Mouse (Mus musculus): ENCODE data around the gene Ddx28.

Ddx28 gene

DNA sequence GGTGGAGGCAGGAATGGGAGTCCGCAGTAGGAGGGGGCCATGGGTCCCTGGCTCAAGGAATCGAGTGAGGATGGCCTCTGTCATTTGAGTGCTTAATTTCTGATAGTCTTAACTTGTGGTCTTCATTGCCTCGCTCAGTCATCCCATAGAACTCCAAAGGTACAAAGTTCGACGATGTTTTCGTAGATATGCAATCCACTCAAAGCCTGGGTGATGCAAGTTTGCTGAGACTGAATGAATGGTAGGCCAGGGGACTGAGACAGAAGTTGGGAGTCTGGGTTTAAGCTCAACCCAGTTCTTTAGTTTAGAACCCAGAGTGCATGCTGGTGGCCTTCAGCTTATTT, at the start of gene Ddx28:
Ddx28 (minus strand) TSS at position 240 of the 344 bp plus-strand sequence.
- no peak for DNase-seq (ENCODE audit: low spot score in 2 of 2)

GRCm38 (mm10) chr8:106060521-106060920, 48.8 kb upstream of the Ddx28 start:
- no peak for DNase-seq (ENCODE audit: low spot score in 2 of 2)

DNA sequence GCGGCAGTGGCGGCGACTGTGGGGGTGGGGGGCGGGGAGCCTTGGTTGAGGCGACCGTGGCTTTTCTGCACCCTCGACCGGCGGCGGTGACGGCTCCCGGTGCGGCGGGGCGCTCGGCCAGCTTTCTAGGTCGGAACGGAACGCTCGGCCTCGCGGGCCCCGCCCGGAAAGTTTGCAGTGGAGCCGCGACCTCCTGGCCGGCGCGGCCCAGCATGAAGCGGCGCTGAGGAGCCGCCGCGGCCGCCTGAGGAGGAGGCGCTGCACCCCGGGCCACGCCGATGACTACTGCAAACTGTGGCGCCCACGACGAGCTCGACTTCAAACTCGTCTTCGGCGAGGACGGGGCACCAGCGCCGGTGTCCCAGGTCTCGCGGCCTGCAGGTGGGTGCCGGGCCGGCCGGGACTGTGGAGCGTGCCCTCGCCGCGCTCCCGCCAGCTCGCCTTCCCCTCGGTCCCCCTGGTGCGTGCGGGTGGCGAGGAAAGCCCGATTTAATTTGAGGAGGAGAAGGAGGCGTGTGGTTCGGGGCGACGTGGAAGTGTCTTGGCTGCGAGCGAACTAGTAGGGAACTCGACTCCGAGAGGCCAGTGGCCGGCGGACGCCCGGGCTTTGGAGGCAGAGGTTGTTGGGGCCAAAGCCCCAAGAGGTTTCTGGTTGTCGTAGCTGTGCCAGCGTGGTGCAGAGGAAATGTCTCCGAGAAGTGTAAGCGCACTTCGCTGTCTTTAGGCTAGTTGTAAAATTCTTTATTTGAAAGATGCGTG, 48.1 kb upstream of the Ddx28 start:
- peak in 1 of 2 experiments; percentile 34 for DNase-seq (ENCODE audit: low spot score in 2 of 2)

GRCm38 (mm10) chr8:106058731-106059612, 47.3 kb upstream of the Ddx28 start, which contains the start of gene Nfatc3:
TSS of gene Nfatc3 (plus strand) at chr8:106058840.
- DNase-seq (ENCODE audit: low spot score in 2 of 2), result peak; percentile 92 to 95

GRCm38 (mm10) chr8:106056455-106056982, 44.8 kb upstream of the Ddx28 start:
- no peak for DNase-seq (ENCODE audit: low spot score in 2 of 2)

DNA sequence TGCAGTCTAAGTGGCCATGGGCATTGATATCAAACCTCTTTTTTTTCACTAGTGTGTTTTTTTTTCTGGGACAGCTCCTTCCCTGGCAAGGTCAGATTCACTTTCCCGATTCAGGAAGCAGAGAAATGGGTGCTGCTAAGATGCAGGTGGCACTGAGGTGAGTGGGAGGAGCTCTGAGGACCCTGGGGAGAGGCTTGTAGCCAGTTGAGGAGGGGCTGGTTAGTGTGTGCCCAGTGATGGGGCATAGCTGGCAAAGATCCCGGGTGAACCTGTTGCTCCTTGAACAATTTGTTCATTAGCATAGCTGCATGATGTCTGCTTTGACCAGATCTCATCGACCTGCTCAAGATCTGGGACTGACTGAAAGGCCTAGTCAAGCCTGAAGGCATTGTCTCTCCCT, 43.4 kb upstream of the Ddx28 start:
- DNase-seq (ENCODE audit: low spot score in 2 of 2), result no peak

- no peak for DNase-seq (ENCODE audit: low spot score in 2 of 2)
These were observed 42.6 kb upstream of the Ddx28 start for GRCm38 (mm10) chr8:106054190-106054811.

DNA sequence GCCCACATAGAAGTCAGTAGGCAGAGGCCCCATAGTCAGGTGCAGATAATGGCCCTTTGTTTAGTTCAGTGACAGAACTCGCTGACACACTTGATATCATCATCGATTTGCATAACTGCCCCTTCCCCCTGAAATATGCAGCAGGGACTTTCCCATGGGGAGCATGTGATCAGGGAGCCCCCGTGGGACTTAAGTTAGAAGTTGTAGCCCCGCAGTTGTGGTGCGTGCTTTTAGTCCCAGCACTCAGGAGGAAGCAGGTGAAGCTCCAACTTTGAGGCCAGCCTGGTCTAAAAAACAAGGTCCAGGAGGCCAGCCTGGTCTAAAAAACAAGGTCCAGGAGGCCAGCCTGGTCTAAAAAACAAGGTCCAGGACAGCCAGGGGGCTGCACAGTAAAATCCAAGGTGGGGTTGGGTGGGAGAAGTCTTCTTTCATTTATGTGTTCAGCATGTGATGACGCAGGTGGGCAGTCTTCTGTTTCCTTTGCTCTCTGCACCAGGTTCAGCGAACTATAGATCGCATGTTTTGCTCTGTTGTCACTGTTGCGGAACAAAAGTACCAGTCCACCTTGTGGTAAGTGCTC, 40.9 kb upstream of the Ddx28 start:
- no peak for DNase-seq (ENCODE audit: low spot score in 2 of 2)

- DNase-seq (ENCODE audit: low spot score in 2 of 2), result no peak
These were observed 39.4 kb upstream of the Ddx28 start for GRCm38 (mm10) chr8:106051068-106051467.

DNA sequence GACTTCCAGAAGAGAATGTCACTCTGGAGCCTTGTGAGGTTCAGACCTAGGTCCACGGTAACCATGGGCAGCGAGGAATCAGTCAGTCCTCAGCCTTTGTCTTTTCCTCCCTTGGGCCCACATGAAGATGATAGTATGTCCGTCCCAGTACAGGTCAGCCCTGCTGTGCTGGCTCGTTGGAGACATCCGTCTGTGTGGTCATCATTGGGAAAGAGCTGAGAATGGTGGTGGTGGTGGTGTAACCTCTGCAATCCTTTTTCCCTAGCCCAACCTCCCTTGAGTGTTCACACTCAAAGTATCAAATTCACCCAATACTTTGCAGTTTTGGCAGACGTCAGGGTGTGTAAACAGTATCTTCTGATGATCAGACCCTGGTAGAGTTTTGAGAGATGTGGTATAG, 38.2 kb upstream of the Ddx28 start:
- no peak for DNase-seq (ENCODE audit: low spot score in 2 of 2)

- no peak for DNase-seq (ENCODE audit: low spot score in 2 of 2)
These were observed 36.4 kb upstream of the Ddx28 start for GRCm38 (mm10) chr8:106047854-106048630.

DNA sequence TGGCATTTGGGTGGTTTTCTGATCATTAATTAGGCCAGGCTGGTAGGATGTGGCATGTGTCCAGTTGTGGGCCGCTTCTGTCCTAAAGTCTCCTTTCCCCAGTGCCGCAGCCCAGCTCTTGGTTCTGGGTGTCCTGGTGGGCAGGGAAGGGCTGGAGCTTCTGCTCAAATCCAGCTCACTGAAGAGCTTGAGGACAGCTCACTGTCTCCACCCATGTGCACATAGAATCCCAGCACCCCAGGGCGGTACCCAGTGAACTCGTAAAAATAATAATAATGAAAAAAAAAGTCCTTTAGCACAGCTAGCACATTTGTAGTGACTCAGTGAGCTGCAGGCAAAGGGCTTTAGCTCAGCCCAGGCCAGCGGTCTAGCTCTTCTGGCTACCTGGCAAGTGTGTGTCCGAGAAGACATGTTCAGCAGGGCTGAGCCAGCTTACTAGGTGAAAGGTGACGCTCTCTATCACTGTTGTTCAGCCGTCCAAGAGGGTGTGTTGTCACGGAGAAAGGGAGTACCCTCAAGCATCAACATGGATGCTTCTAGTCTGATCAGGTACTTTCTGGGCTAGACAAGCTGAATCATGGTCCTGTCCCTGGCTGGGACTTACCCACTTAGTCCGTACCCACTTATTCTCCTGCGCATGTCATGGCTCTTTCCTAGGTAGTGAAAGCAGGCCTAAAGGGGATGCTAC, 35.3 kb upstream of the Ddx28 start:
- no peak for DNase-seq (ENCODE audit: low spot score in 2 of 2)

- no peak for DNase-seq (ENCODE audit: low spot score in 2 of 2)
These were observed 32.5 kb upstream of the Ddx28 start for GRCm38 (mm10) chr8:106044151-106044550.

DNA sequence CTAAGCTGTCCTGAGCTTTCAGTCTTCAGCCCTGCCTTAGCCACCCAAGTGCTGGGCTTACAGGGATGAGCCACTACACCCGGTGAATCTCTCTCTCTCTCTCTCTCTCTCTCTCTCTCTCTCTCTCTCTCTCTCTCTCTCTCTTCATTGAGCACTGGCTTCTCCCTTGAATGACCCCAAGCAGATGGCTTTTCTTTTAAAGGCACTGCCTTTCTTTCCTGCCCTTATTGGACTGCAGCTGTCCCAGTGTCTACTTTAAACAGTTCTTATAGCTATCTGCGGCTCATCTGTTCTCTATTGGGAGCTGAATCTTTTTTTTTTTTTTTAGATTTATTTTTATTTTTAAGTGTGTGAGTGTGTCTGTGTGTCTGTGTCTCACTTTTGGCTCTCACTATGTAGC, 31.4 kb upstream of the Ddx28 start:
- DNase-seq (ENCODE audit: low spot score in 2 of 2), result no peak

- no peak for DNase-seq (ENCODE audit: low spot score in 2 of 2)
These were observed 28.5 kb upstream of the Ddx28 start for GRCm38 (mm10) chr8:106040218-106040617.

- DNase-seq (ENCODE audit: low spot score in 2 of 2), result no peak
These were observed 27.9 kb upstream of the Ddx28 start for GRCm38 (mm10) chr8:106039605-106040004.

- DNase-seq (ENCODE audit: low spot score in 2 of 2), result no peak
These were observed 27.0 kb upstream of the Ddx28 start for GRCm38 (mm10) chr8:106038721-106039120.

- DNase-seq (ENCODE audit: low spot score in 2 of 2), result peak; percentile 11 to 82
These were observed 10.8 kb upstream of the Ddx28 start for GRCm38 (mm10) chr8:106022483-106022882.

GRCm38 (mm10) chr8:106018039-106018438, 6.4 kb upstream of the Ddx28 start:
- no peak for DNase-seq (ENCODE audit: low spot score in 2 of 2)

GRCm38 (mm10) chr8:106017130-106017529, 5.4 kb upstream of the Ddx28 start:
- no peak for DNase-seq (ENCODE audit: low spot score in 2 of 2)

Data from left cerebral cortex, adult 9 months (tissue).